Mouse (Mus musculus) heart, adult 2 months (tissue): Measurements from ENCODE around the gene Mapk6.

Source experiments
- CTCF ChIP-seq: fragments of 200-600 bp; IDR thresholded peaks from 2 replicates; pipeline ENCODE4 v1.8.1; 2022; ENCODE audit warnings: antibody characterized with exemption, mild to moderate bottlenecking, moderate library complexity
- EP300 ChIP-seq: fragments of 200-500 bp; IDR thresholded peaks from 2 replicates; pipeline ENCODE4 v1.6.1; 2011; ENCODE audit warnings: low read depth, low read length, control low read depth; ENCODE audit not compliant: insufficient read depth
- POLR2A ChIP-seq: fragments of 200-500 bp; IDR thresholded peaks from 2 replicates; pipeline ENCODE4 v1.6.1; 2011; ENCODE audit warnings: mild to moderate bottlenecking, low read depth, low read length, control low read depth; ENCODE audit not compliant: insufficient read depth

GRCm38 (mm10) chr9:75453994-75454393 is 44.2 kb upstream of the Mapk6 start:
- TF ChIP-seq POLR2A (no peak), CTCF (no peak), EP300 (no peak)
